Mouse (Mus musculus) limb, embryonic 14.5 days (tissue): ENCODE measurements around the gene Rnf111. TPM values are rescaled to one million over a fixed set of nuclear protein-coding genes. Genes with fewer than 3 reads are reported as not detected.

Experiments used
- ATAC-seq: fragments of 200-750 bp; cut with Nextera tagmentation; 2 replicates; pipeline ENCODE4 v1.8.0; 2017; ENCODE audit warnings: low read depth, moderate number of reproducible peaks, moderate TSS enrichment; ENCODE audit not compliant: low FRiP score
- DNase-seq: peaks from one replicate; pipeline ENCODE4 v3.0.0-alpha.2; 2015; ENCODE audit warnings: low spot score
- H3K27ac ChIP-seq: fragments of 300-500 bp; sonication (generic); replicated peaks from 2 replicates; pipeline ENCODE4 v1.5.1; 2014; ENCODE audit warnings: low read depth, mild to moderate bottlenecking, low read length, moderate library complexity, mixed read lengths
- H3K27me3 ChIP-seq: fragments of 300-500 bp; sonication (generic); 2 replicates; pipeline ENCODE4 v1.6.1; 2014; ENCODE audit warnings: low read length, mixed read lengths; ENCODE audit not compliant: control insufficient read depth, insufficient read depth
- H3K36me3 ChIP-seq: fragments of 300-500 bp; sonication (generic); 2 replicates; pipeline ENCODE4 v1.6.1; 2014; ENCODE audit warnings: mild to moderate bottlenecking, low read length, moderate library complexity, mixed read lengths; ENCODE audit not compliant: control insufficient read depth, insufficient read depth
- H3K4me1 ChIP-seq: fragments of 300-500 bp; sonication (generic); 2 replicates; pipeline ENCODE4 v1.6.1; 2014; ENCODE audit warnings: antibody characterized with exemption, low read length, mixed read lengths; ENCODE audit not compliant: control insufficient read depth, insufficient read depth
- H3K4me2 ChIP-seq: fragments of 300-500 bp; sonication (generic); replicated peaks from 2 replicates; pipeline ENCODE4 v1.6.1; 2014; ENCODE audit warnings: low read depth, mild to moderate bottlenecking, low read length, moderate library complexity; ENCODE audit not compliant: severe bottlenecking
- H3K4me3 ChIP-seq: fragments of 300-500 bp; sonication (generic); replicated peaks from 2 replicates; pipeline ENCODE4 v1.5.1; 2014; ENCODE audit warnings: low read length
- H3K9ac ChIP-seq: fragments of 300-500 bp; sonication (generic); 2 replicates; pipeline ENCODE4 v1.6.1; 2014; ENCODE audit warnings: mild to moderate bottlenecking, low read depth, low read length, moderate library complexity; ENCODE audit not compliant: severe bottlenecking
- H3K9me3 ChIP-seq: fragments of 300-500 bp; sonication (generic); 2 replicates; pipeline ENCODE4 v1.6.1; 2016; ENCODE audit warnings: low read length; ENCODE audit not compliant: control insufficient read depth
- POLR2A ChIP-seq: fragments of 200-500 bp; IDR thresholded peaks from 2 replicates; pipeline ENCODE4 v1.8.0; 2012; ENCODE audit warnings: inconsistent platforms, mild to moderate bottlenecking, moderate library complexity, borderline replicate concordance; ENCODE audit not compliant: insufficient read depth, insufficient read length; ENCODE audit errors: extremely low read depth
- WGBS: fragments of 180-500 bp; shearing (Covaris S2); extraction: QIAGEN DNeasy Blood & Tissue Kit; methylation state at CpG from one replicate; pipeline ENCODE4 v1.1.7; 2014; 5-methylcytosine and 5-hydroxymethylcytosine counted together
- polyA plus RNA-seq, 2 experiments: library from polyadenylated mRNA; depleted of rRNA in 1 of 2; stranded (reverse) in 1 of 2; unstranded in 1 of 2; fragments of >200 nt; fragmentation: Nextera tagmentation in 1 of 2; extraction: Ambion mirVana in 1 of 2; gene quantifications; 2 replicates each; pipeline versions ENCODE4 v1.2.1 to v1.2.3; 2012 to 2014

Rnf111 gene
- polyA plus RNA-seq, 2 experiments = 25.3 to 38.8 TPM

- ATAC-seq (no peak), DNase-seq (no peak)
- H3K4me3 ChIP-seq = no peak overlapping the region
- H3K4me1 ChIP-seq = no peaks in the 10 kb centered on the region
- no peak overlapping the region for H3K4me2 ChIP-seq
- TF ChIP-seq POLR2A = no peak
- no peaks in the 10 kb centered on the region for H3K36me3 ChIP-seq
- no peak overlapping the region for H3K27ac ChIP-seq
- no peaks in the 10 kb centered on the region for H3K27me3 ChIP-seq
- 86% methylated on average over 7 of the region's 7 CpGs for WGBS
- no peaks in the 10 kb centered on the region for H3K9me3 ChIP-seq
- H3K9ac ChIP-seq = no peak overlapping the region
These were observed 20.8 kb upstream of the Rnf111 start for GRCm38 (mm10) chr9:70524366-70524765.

- TF ChIP-seq POLR2A = no peak
These were observed 20.3 kb upstream of the Rnf111 start for GRCm38 (mm10) chr9:70523813-70524212.

GRCm38 (mm10) chr9:70520651-70521050, 17.1 kb upstream of the Rnf111 start:
- H3K4me3 ChIP-seq = no peak overlapping the region
- DNase-seq (no peak), ATAC-seq (no peak)
- H3K36me3 ChIP-seq = no peaks in the 10 kb centered on the region
- H3K27ac ChIP-seq = no peak overlapping the region
- H3K4me1 ChIP-seq = no peaks in the 10 kb centered on the region
- no peak overlapping the region for H3K4me2 ChIP-seq
- no peaks in the 10 kb centered on the region for H3K27me3 ChIP-seq
- no peak overlapping the region for H3K9ac ChIP-seq
- no peaks in the 10 kb centered on the region for H3K9me3 ChIP-seq
- 81% methylated on average over 3 of the region's 3 CpGs for WGBS
- TF ChIP-seq POLR2A = no peak

More at GRCm38 (mm10) chr9:70523813-70524212, 20.3 kb upstream of the Rnf111 start:
- Histone ChIP-seq H3K27ac (no peak overlapping the region), H3K36me3 (no peaks in the 10 kb centered on the region), H3K4me3 (no peak overlapping the region), H3K9ac (no peak overlapping the region), H3K9me3 (no peaks in the 10 kb centered on the region), H3K4me1 (no peaks in the 10 kb centered on the region), H3K4me2 (no peak overlapping the region), H3K27me3 (no peaks in the 10 kb centered on the region)
- ATAC-seq = no peak
- WGBS = 93% methylated on average over 3 of the region's 3 CpGs
- DNase-seq = no peak

- DNase-seq = no peak
- Histone ChIP-seq H3K27me3 (no peaks in the 10 kb centered on the region), H3K27ac (no peak overlapping the region), H3K9me3 (no peaks in the 10 kb centered on the region), H3K36me3 (no peaks in the 10 kb centered on the region), H3K4me3 (no peak overlapping the region), H3K9ac (no peak overlapping the region), H3K4me1 (no peaks in the 10 kb centered on the region), H3K4me2 (no peak overlapping the region)
- ATAC-seq = no peak
- 76% methylated on average over 7 of the region's 7 CpGs for WGBS
- no peak for TF ChIP-seq POLR2A
These were observed 8.2 kb upstream of the Rnf111 start for GRCm38 (mm10) chr9:70511681-70512080.

- no peaks in the 10 kb centered on the region for H3K36me3 ChIP-seq
- H3K4me2 ChIP-seq = no peak overlapping the region
- H3K9me3 ChIP-seq = no peaks in the 10 kb centered on the region
- 61% methylated on average over 10 of the region's 10 CpGs for WGBS
- DNase-seq (no peak), ATAC-seq (no peak)
- H3K4me1 ChIP-seq = no peaks in the 10 kb centered on the region
- H3K27me3 ChIP-seq = no peaks in the 10 kb centered on the region
- TF ChIP-seq POLR2A = no peak
- H3K4me3 ChIP-seq = no peak overlapping the region
- H3K27ac ChIP-seq = no peak overlapping the region
- no peak overlapping the region for H3K9ac ChIP-seq
These were observed 7.6 kb upstream of the Rnf111 start for GRCm38 (mm10) chr9:70510998-70511583.

- H3K9me3 ChIP-seq = no peaks in the 10 kb centered on the region
- 65% methylated on average over 4 of the region's 4 CpGs for WGBS
- no peak overlapping the region for H3K4me2 ChIP-seq
- no peak for DNase-seq
- H3K27ac ChIP-seq = no peak overlapping the region
- H3K27me3 ChIP-seq = no peaks in the 10 kb centered on the region
- no peak for TF ChIP-seq POLR2A
- no peak overlapping the region for H3K9ac ChIP-seq
- H3K4me1 ChIP-seq = no peaks in the 10 kb centered on the region
- no peak for ATAC-seq
- no peak overlapping the region for H3K4me3 ChIP-seq
- no peaks in the 10 kb centered on the region for H3K36me3 ChIP-seq
These were observed 6.5 kb upstream of the Rnf111 start for GRCm38 (mm10) chr9:70509906-70510525.
